Mouse (Mus musculus) heart, adult 11 months (tissue): ENCODE data around the gene Disc1.
A peak's percentile ranks its signal among the peaks of the same experiment; 100 is the strongest.

Experiments used
- DNase-seq: peaks from one replicate; pipeline ENCODE4 v3.0.0; 2022

Disc1 gene

DNA sequence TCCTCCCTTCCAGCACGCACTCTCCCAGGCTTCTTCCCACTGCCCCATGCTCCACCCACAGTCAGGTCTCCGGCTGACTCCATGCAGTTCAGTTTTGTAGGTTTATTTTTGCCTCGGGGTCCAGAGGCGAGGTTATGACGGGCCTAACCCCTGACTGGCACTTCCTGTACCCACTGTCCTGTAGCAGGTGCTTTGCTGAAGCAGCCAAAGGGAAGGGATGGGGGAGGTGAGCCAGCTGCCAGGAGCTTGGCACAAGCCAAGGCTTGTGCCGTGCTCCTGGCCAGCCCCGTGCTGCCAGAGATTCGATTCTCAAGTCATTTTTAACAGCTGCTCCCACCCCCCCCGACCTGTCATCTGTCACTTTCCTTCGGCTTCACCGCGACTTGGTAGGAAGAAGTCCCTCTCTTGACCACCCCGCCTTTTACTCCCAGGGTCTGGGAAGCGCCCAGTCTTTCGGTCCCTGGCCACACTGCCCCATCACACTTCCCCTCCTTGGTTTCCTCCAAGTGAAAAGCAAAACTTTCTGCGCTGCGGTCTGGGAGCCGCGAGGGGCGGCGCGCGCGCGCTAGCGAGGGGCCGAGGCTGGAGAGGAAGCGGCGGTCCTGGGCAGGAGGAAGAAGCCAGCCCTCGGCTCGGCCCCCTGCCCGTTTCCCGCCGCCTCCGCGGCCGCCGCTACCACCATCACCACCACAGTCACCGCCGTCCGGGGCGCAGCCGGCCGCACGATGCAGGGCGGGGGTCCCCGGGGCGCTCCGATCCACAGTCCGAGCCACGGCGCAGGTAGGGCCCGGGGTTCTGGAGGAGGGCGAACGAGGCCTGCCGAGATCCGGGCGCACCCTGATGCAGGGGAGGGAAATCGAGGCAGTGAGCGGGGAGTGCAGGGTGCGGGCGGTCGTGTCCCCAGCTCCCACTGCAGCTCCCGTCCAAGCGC, at the start of gene Disc1:
Gene Disc1 (plus strand): TSS at position 691 of the 931 bp plus-strand sequence.
- DNase-seq: peak; percentile 98

GRCm38 (mm10) chr8:125012695-125013627, 41.0 kb upstream of the Disc1 start, which contains the start of gene Tsnax:
Gene Tsnax (plus strand): TSS chr8:125012997.
- peak; percentile 99 for DNase-seq

DNA sequence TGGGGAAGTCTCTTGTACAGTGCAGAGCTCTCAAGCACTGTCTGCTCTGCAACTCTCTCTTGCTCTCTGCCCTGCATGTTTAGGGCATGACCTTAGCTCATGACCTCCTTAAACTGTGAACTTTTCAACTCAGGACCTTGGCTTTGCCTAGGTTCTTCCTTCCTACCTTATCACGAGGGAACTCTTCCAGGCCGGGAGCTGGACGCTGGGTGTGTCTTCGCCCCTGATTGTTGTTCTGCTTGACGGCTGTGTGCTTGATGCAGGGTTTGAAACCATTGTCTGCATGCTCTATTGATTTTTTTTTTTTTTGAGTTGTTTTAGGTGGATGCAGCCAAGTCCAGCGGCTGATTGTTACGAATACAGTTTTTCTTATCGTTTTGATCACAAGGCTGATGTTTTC, 29.9 kb upstream of the Disc1 start:
- peak; percentile 97 for DNase-seq

- DNase-seq: peak; percentile 55
These were observed 26.8 kb upstream of the Disc1 start for GRCm38 (mm10) chr8:125027211-125027610.

DNA sequence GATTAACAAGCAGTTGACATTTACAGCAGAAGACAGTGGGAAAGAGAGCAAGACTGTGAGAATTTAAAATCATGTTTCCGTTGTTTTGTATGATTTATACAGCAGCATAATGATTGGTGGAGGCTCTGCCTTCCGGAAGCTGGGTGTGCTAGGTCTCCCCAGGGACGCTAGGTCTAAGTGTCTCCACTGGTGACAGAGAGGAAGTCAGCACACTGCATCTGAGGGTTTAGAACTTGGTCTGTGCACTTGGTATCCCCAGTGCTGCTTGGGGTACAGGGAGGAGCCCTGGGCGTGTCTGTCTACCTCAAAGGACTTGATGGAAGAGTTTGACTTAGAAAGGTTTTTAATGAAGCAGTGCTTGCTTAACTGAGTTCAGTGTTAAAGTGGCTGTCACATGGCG, 25.2 kb upstream of the Disc1 start:
- DNase-seq: peak; percentile 88

DNA sequence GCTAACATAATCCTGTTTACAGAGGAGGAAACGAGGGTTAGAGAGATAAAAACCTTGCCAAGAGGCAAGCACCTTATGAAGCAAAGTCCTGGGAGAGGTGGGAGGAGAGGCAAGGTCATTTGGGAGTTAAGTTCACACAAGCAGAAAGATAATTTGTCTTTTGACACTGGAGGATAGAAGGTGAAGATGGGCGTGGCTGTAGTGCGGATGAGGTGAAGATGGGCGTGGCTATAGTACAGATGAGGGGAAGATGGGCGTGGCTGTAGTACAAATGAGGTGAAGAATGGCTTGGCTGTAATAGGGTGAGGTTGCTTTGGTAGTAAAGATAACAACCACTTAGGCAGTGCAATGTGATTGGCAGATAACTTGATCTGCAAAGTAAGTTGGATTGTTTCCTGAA, 22.7 kb upstream of the Disc1 start:
- peak; percentile 90 for DNase-seq

DNA sequence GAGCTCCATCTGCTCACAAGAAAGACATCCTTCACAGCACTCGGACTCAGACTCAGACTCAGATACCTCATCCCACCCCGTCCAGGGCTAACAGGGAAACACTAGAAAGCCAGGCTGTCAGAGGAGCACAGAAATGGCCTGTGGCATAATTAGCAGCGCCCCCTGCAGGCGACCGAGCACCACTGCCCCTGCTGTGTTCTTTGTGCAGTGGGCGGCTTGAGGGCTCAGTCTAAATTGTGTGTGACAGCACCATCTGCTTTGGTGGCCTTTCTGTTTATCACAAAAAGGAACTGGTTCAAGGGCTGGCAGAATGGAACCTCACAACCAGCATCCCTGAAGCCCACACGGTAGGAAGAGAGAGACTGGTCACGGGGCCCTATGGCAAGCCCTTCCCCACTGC, 19.3 kb upstream of the Disc1 start:
- DNase-seq: peak; percentile 93

DNA sequence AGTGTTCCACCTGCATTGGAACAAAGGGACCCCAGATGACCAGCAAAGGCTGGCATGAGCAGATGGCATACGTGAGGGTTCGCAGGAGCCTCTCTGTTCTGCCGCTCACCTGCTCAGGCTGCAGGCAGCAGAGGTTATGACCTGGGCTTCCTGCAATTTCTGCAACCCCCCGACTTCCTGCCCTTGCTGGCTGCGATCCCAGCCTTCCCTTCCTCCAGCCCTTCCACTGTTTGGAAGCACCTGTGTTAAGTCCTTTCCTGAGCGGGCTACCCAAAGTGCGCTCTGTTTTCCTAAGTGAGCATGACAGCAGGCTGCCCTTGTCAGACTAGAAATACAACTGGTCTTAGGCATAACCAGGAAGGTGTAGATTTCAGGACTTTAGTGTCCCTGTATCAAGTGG, 16.9 kb upstream of the Disc1 start:
- peak; percentile 97 for DNase-seq

GRCm38 (mm10) chr8:125038731-125039130, 15.3 kb upstream of the Disc1 start:
- DNase-seq: peak; percentile 99

DNA sequence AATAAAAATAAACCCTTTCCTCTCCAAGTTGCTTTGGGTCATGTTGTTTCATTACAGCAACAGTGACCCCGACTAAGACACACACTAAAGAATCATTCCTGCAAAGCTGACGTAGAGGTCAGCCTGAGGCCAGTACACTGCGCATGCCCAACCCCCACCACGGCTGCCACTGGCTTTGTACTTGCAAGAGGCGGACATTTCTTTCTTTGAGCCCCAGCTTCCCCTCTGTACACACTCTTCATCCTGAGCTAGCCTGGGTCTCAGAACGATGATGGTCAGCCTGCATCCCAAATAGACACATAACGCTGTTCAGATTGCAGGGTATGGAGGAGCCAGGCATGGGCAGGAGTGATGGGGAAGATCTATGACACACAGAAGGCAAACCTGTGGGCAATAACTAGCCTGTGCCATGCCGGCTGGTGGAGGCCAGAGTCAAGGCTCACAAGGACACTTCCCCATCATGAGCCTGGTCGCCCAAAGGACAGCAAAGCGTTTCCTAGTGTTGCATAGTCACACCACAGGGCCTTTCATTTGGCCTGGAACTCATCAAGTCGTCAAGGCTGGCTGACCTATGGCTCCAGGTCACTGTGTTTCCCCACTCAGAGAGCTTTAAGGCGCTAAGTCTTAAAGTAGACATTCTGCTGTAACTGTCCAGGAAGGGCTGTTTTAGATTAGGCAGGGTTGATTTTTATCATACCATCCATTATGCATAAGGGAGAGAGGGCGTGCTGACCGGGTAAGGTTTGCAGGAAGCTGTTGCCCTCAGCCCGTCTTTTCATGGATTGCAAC, 13.2 kb upstream of the Disc1 start:
- DNase-seq: peak; percentile 86

GRCm38 (mm10) chr8:125041496-125041895, 12.5 kb upstream of the Disc1 start:
- peak; percentile 86 for DNase-seq

DNA sequence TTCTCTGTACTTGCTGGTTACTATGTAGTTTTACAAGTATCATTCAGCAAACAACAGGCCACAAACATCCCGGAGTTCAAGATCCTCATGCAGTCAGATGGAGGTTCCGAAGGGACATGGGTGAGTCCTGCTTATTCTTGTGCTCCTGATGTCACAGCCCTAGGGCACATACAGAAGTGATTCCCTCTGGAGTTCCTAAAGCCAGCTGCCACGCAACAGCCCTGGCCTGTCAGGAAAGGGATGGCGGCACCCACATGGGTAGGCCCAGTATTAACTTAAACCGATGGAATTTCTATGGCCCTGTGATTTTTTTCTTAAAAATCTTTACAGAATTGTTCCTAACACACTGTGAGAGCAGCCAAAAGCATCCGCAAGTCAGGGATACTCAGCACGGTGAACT, 10.6 kb upstream of the Disc1 start:
- DNase-seq: peak; percentile 93

- DNase-seq: peak; percentile 97
These were observed 10.1 kb upstream of the Disc1 start for GRCm38 (mm10) chr8:125043935-125044334.

DNA sequence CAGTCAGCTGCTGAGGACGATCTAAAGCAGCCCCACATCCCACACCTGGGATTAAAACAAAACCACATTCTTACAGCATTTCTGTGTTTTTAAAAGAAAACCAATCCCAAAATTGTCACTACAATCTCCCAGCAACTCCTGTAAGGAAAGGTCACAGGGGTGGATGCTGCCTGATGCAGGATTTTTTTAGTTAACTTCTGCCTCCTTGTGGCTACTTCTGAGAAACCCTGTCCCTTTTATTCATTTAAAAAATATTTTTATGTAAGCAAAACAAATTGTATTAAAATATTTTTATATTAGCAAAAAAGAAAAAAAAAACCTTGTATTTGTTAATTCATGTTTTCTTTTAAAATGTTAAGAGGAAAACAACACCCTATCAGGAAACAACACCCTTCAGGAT, 8.2 kb upstream of the Disc1 start:
- no peak for DNase-seq

GRCm38 (mm10) chr8:125049051-125049750, 4.8 kb upstream of the Disc1 start:
- peak; percentile 85 for DNase-seq

DNA sequence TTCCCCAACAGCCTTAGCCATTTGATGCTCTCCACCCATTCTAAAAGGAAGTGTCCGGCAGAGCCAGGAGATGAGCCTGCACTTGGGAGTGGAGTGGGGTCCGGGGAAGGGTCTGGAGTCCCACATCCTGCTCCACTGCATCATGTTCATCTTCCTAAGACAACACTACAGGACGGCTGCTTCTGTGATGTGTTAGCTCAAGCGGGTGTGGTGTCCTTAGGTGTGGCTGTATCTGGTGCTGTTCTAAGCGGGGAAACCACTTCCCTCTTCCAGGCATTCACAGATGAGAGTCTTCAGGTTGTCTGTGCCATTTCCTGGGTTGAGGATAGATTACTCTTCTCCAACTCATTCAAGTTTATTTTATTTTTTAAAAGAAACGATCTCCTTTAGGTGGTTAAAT, 4.2 kb upstream of the Disc1 start:
- DNase-seq: peak; percentile 75

GRCm38 (mm10) chr8:125052026-125052425, 2.0 kb upstream of the Disc1 start:
- peak; percentile 92 for DNase-seq

- DNase-seq: peak; percentile 98
These were observed 428 bp downstream of the Disc1 start for GRCm38 (mm10) chr8:125054436-125054810.

- peak; percentile 67 for DNase-seq
These were observed 6.9 kb downstream of the Disc1 start for GRCm38 (mm10) chr8:125060904-125061303.

- peak; percentile 77 for DNase-seq
These were observed 11.6 kb downstream of the Disc1 start for GRCm38 (mm10) chr8:125065596-125065995.

DNA sequence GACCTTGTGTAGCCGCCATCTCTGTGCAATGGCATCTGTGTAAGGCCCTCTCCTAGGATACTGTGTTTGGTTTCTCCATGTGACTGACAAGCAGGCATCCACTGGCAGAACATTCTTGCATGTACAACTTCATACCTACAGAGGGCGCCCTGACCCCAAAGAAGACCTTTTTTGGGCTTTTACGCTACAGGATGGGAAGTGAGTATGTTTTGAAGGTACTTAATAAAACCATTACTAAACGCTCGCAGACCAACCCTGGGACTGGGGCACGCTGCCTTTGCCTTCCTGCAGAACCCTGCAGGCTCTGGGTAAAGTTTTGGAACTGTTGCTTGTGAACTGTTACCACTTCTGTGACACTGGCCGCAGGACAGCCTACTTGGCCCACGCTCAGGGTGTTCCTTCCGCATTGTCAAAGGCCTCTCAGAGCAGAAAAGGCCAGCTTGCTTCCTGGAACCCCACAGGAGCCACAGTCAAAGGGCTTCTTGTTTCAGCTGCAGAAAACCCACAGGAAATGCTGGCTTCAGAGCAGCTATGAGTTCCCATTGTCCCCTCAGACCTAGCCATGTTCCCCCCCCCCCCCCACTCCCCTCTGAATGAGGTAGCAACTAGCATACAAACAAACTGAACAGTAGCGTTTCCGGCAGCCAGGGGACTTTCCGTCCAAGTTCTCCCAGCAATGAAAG, 13.1 kb downstream of the Disc1 start:
- DNase-seq: peak; percentile 99
